Mouse (Mus musculus) monocyte, adult 5-6 weeks (primary cell): ENCODE measurements around the gene Car14. TPM values are rescaled to one million over a fixed set of nuclear protein-coding genes. Genes with fewer than 3 reads are reported as not detected.
"Not testable (repeated sequence)": the region's sequence is repeated elsewhere in the genome, so short reads cannot be mapped to it uniquely, and the experiment has no call there.

Source experiments
- ATAC-seq: fragments of 153-309, 156-312 bp; replicated peaks from 2 replicates; pipeline ENCODE4 v1.8.0; 2017; ENCODE audit warnings: mild to moderate bottlenecking; ENCODE audit not compliant: low TSS enrichment, insufficient number of reproducible peaks, severe bottlenecking, poor library complexity, low FRiP score
- total RNA-seq: library from RNA; stranded (forward); fragments of 200-1000, 200-491, 200-594 nt; gene quantifications from 3 replicates; pipeline ENCODE4 v1.2.3, GENCODE M21; 2017

Gene Car14
- total RNA-seq, 1 experiment from 2014 or later, result not detected

GRCm38 (mm10) chr3:95928658-95929503 lies 24.4 kb upstream of the Car14 start, which contains the start of gene Anp32e:
Gene Anp32e (plus strand): TSS chr3:95929246.
- peak; percentile 99 for ATAC-seq

GRCm38 (mm10) chr3:95928261-95928657 lies 23.8 kb upstream of the Car14 start:
- ATAC-seq, result no peak

- ATAC-seq, result no peak
Observed at GRCm38 (mm10) chr3:95925087-95925486, 20.6 kb upstream of the Car14 start.

- ATAC-seq, result no peak
Observed at GRCm38 (mm10) chr3:95924185-95924584, 19.7 kb upstream of the Car14 start.

- not testable (repeated sequence) for ATAC-seq
Observed at GRCm38 (mm10) chr3:95923429-95923828, 18.9 kb upstream of the Car14 start.

DNA sequence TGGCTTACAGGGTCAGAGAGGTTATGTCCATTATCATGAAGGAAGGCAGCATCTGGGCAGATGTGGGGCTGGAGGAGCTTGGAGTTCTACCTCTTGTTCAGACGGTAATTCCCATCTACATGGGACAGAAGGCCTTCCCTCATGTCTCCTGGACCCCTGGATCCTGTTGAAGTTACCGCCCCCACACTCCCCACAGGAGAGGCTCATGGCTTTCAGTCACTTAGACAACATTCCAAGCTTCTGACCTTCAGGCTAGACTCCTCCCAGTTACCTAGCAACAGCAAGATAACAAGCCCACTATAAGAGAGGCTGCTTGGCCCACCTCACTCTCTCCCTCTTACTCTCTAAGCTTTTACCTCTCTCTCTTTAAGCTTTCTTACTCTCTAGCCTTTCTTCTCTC lies 16.0 kb upstream of the Car14 start:
- ATAC-seq, result not testable (repeated sequence)

- ATAC-seq, result no peak
Observed at GRCm38 (mm10) chr3:95916760-95917159, 12.3 kb upstream of the Car14 start.

DNA sequence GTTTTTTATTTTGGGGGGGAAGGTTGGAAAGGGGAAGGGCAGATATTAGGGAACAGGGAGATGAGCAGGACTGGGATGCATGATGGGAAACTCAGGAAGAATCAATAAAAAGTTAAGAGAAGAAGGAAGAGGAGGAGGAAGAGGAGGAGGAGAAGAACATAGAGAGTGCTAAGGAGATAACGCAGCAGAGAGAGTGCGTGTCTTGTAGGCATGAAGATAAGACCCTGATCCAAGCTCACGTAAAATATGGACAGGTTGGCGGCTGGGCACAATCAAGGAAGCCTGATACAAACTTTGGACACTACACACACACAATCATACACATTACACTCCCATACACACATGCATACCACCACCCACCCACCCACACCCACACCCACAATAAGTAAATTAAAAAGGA lies 10.2 kb upstream of the Car14 start:
- no peak for ATAC-seq

DNA sequence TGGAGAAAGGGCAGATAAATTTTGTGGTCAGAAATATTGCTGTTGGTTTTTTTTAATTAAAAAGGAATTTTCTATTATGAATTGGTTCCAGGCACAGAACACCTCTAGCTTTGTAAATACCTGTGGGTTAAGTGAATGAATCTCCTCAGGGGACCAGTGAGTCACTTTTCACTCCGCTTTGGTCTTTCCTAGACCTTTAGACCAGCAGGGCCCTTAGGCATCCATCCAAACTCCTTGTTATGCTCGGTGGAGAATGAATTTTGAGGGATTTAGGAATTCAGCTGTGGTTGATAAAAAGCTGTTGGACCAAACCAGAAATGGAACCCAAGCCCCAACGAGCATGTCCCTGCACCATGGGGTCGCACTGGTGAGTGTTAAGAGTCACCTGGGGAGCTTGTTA lies 3.1 kb upstream of the Car14 start:
- no peak for ATAC-seq

GRCm38 (mm10) chr3:95906860-95907259 lies 2.4 kb upstream of the Car14 start:
- no peak; the same call in 1 of the 2 replicates for ATAC-seq

- ATAC-seq, result no peak
Observed at GRCm38 (mm10) chr3:95905940-95906492, 1.5 kb upstream of the Car14 start.

- no peak for ATAC-seq
Observed at GRCm38 (mm10) chr3:95905146-95905939, 852 bp upstream of the Car14 start.

DNA sequence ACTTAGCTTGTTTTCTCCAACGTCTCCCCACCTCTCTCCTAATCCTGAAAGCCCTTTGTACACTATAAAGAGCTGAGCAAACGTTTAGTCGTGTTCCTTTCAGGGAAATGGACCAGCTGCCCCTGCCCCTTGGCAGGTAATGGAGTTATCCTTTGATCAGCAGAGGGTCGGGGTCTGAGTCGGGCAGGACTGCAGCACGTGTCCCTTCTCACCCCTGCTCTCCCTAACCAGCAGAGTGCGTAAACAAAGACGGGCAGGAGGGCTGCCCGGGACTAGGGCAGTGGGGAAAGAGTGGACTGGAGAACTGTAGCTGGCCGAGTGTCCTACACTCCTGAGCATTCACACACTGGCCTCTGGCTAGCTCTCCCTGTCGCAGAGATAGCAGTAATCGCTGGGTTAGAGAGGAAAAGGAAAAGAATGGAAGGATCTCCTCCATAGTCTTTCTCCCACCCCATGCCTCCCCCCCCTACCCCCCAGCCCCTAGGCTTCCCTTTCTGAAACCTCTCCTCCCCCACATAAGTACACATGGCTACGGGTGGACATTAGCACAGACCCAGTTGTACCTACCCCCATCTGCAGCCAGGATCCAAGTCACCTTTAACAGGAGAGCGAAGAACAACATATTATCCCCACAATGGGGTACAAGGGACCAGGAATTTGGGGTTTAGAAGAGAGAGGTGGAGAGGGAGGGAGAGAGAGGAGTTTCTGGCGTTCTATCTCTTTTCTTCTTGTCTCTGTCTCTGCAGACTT lies 563 bp downstream of the Car14 start:
- ATAC-seq, result no peak

GRCm38 (mm10) chr3:95902643-95903042 lies 1.8 kb downstream of the Car14 start:
- no peak for ATAC-seq

DNA sequence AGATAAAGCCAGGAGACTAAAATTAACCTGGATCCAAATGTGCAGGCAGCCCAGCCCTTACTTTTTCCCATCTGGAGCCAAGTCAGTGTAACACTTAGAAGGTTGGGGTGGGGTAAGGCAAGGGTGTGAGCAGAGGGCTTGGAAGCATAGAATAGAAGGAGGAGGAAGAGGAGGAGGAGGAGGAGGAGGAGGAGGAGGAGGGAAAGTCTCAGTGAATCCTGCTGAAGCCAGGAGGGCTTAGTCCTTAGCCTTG lies 2.2 kb downstream of the Car14 start:
- ATAC-seq, result no peak

GRCm38 (mm10) chr3:95901616-95902372 lies 2.7 kb downstream of the Car14 start:
- no peak for ATAC-seq

DNA sequence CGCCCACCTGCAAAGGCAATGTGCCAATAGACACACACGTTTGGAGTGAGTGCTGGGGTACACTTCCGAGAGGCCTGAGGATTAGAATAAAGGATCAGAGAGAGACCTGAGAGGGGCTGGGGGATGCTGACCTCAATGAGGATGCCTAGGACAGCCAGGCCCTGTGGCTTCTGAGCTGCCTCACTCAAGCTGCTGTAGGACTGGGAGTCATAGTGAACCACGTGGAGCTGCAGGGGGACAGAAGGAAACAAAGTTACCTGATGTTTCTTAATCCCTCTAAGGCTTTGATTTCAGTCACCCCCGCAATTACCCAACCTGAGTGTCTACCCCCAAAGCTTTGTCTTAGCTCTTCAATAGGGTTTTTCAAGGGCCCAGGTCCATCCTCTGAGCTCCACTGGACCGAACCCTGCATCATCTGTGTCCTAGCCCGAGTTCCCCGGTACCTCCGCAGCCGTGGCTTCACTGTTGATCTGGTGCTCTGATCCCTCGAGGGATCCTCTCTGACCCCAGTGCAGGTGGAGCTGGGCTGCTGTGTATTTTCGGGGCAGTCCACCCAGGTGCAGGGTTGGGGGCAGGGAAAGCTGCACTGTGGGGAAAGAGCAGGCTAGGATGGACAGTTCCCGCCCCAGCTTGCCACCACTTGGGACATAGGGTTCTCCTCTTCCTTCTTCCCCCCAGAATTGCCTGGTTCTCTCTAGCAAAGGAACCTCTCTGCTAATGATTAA lies 4.5 kb downstream of the Car14 start:
- no peak for ATAC-seq

DNA sequence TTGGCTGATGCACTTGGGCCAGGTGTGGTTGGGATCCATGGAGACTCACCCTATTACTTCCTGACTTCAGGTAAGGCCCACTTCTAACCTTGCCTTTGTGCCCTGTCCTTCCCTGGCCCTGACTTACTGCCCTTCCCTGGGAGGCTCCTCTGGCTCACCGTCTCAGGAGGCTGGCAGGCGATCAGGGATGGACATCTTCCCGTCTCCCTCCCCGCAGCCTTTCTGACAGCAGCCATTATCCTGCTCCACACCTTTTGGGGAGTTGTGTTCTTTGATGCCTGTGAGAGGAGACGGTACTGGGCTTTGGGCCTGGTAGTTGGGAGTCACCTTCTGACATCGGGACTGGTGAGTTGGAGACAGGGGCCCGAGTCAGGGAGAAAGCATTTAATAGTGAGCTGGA lies 9.0 kb downstream of the Car14 start:
- ATAC-seq, result not testable (repeated sequence)
